Mouse (Mus musculus) c-Kit-positive CD71-positive TER-119-positive erythroid progenitor cells, embryonic 14.5 days (primary cell): Measurements from ENCODE around the gene Hes3.

Experiments used
- DNase-seq: peaks from one replicate; pipeline ENCODE4 v3.0.0-alpha.2; 2013; ENCODE audit warnings: low spot score

The Hes3 gene

GRCm38 (mm10) chr4:152257070-152257469 is 34.4 kb downstream of the Hes3 start:
- peak; percentile 42 for DNase-seq

DNA sequence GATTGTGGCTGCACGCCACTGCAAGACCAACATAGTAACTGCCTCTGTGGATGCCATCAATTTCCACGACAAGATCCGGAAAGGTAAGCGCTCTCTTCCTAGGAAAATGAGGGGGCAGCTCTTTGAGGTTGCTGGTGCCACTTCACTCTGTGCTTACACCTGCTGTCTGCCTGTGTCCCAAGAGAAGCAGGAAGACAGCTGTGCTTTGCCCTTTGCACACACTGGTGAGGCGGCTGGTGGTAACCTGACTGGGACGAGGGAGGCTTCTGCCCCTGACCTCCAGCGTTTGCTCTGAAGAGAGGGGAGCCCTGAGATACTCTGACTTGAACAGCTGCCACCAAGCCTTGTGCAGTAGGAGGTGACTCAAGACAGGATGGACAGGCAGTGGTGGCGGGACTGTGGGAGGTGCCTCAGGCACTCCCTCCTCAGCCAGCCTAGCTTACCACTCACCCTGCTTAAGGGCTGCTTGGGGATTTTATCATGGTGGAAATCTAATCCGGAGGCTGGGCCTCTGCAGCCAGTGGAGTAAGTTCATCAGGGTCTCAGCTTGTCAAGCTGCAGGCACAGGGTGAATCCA is 38.2 kb downstream of the Hes3 start:
- no peak for DNase-seq

DNA sequence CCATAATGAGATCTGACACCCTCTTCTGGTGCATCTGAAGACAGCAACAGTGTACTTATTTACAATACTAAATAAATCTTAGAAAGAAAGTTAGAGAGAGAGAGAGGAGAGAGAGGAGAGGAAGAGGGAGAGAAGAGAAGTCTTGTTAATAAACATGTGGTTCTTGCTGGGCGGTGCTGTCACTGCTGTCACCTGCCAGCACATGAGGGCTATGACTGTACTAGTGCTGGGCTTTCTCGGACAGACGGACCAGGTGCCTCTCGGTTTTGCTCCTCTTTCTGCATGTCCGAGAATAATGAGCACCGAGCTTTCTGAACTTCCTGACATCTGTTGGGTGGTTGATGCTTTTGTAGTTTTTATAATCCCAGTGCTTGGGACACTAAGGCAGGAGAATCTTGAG is 40.8 kb downstream of the Hes3 start:
- no peak for DNase-seq

DNA sequence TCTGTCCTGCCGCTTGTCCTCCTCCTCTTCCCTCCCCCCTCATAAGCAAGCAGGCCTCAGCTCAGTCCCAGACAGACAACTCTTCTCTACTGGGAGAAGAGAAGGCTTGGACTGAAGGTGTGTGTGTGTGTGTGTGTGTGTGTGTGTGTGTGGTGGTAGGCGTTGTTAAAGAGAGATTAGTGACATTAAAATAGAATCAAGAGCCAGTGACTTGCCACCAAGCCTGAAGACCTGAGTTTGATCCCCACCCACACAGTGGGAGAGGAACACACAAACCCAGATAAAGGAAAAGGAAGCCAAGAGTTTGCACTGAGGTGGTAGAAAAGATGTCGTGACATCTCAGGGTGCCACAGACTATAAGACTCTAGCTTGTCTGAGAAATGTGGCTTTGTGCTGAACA is 44.3 kb downstream of the Hes3 start:
- no peak for DNase-seq

DNA sequence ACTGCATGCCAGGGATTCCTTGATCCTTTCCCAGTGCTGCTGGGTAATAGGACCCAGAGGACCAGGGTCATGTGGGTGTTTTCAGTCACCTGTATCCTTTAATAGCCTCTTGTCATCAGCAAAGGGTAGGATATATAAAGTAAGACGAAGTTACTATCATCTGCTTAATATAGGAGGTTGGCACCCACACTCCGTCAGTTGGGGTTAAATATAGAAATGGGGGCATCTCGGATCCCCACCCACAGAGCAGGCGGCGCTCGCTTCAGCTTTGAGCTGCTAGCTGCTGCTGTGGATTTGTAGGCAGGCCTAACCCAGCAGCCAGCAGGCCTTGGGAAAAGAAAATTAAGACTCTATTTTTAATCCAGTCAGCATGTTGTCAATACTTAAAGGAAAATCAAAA is 45.5 kb downstream of the Hes3 start:
- DNase-seq: no peak

DNA sequence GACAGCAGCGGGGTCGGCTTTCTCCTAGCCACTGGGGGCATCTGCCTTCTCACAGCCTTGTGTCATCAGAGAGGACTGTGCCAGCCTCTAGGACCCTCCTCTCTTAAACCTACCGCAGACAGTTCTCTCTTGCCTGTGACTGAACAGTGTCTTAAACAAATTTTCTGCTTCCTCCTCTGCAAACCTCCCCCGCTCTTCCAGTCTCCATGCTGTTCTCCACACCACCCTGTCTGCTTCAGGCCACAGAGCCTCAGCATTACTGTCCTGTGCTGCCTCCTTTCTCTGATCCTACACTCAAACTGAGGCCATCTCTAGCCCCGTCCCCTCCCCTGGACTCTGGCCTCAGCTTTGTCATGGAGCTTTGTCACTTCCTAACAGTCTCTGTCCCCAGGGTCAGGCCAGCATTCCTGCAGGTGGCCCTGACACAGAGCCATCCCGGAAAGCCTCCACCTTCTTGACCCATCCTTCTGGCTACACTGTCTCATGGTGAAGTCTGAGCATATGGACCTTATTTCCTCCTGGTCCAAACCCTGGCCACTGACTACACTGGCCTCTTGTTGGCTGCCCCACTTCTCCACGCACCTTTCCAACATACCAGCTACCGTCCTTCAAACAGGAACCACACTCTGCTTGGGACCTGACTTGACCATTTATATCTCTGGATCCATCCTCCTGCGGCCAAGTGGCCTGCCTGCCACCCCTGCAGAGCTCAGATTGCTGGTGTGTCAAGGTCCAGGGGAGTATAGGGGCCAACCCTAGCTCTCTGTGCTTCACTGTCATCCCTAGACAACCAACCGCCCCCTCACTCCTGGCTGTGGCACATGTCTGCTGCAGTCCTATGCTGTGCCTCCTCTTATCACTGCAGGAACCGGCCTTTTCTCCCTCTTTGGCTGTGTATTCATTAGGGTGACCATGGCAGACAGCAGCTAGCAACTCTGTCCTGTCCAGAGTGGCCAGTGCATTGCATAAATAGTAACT is 46.6 kb downstream of the Hes3 start:
- DNase-seq: no peak

- DNase-seq: no peak
Measured at GRCm38 (mm10) chr4:152243969-152244368, 47.5 kb downstream of the Hes3 start.

DNA sequence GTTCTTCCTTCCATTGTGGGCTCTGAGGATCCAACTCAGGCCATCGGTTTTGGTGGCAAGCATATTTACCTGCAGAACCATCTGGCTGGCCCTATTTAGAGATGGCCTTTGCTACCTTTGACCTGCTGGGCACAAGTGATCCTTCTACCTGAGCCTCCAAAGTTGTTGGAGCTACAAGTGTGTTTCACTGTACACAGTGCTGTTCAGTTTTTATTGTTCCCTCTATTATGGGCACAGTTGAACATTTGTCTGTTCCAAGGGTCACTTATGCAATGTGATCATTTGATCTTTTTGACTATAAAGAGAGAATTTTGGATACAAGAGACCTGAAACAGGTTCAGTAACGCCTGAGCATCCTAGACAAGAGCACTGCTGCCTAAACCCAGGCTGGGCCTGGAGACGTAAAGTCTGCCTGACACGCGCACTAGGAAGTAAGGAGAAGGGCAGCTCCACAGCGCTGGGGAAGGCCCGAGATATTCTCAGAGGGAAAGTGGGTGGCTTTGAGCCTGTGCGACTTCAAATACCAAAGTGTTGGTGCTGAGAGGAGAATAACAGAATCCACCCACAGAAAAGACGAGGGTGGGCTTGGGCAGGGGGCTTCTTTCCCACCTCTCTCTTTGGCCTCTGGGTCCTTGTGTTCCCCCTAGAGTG is 48.1 kb downstream of the Hes3 start:
- no peak for DNase-seq

- no peak for DNase-seq
Measured at GRCm38 (mm10) chr4:152239974-152240373, 51.5 kb downstream of the Hes3 start.
